ENCODE assay signal across 8 mouse cellular contexts in genomic region chr8:126536928-126537618, GRCm38 (mm10). TPM values are rescaled to one million over a fixed set of nuclear protein-coding genes. Genes with fewer than 3 reads are reported as not detected.
A peak's percentile ranks its signal among the peaks of the same experiment; 100 is the strongest.
DNase-seq lines count a peak whose midpoint lies in the region; ATAC-seq and TF ChIP-seq lines count a peak whose summit lies in the region.

No protein-coding gene starts in this region.

- H3K4me1 ChIP-seq in forebrain, embryonic 13.5 days = peaks cover 50% of the 10 kb centered on the region
- peaks cover 46% of the 10 kb centered on the region for H3K4me1 ChIP-seq in heart, postnatal 0 days (ENCODE audit: control insufficient read depth, insufficient read depth)
- peaks cover 26% of the 10 kb centered on the region for H3K4me1 ChIP-seq in liver, embryonic 13.5 days (replicated peaks)

- H3K36me3 ChIP-seq in forebrain, embryonic 13.5 days (ENCODE audit: poor library complexity, severe bottlenecking) = no peaks in the 10 kb centered on the region
- H3K36me3 ChIP-seq in heart, postnatal 0 days (replicated peaks; ENCODE audit: control insufficient read depth, insufficient read depth, low read length) = no peaks in the 10 kb centered on the region
- no peaks in the 10 kb centered on the region for H3K36me3 ChIP-seq in liver, embryonic 13.5 days

- no peaks in the 10 kb centered on the region for H3K9me3 ChIP-seq in forebrain, embryonic 13.5 days (replicated peaks)
- H3K9me3 ChIP-seq in heart, postnatal 0 days (replicated peaks; ENCODE audit: control insufficient read depth, low read length) = no peaks in the 10 kb centered on the region
- no peaks in the 10 kb centered on the region for H3K9me3 ChIP-seq in liver, embryonic 13.5 days (replicated peaks)

- peak; percentile 81 for ATAC-seq in forebrain, embryonic 13.5 days
- peak; percentile 70 for ATAC-seq in heart, postnatal 0 days (ENCODE audit: insufficient read depth, low read depth)
- ATAC-seq in liver, embryonic 13.5 days (ENCODE audit: low read depth) = no peak
- no peak for ATAC-seq in monocyte, adult 5-6 weeks (replicated peaks; ENCODE audit: insufficient number of reproducible peaks, low FRiP score, low TSS enrichment, poor library complexity, severe bottlenecking)

- H3K27me3 ChIP-seq in forebrain, embryonic 13.5 days = no peaks in the 10 kb centered on the region
- H3K27me3 ChIP-seq in heart, postnatal 0 days (ENCODE audit: control insufficient read depth, insufficient read depth, low read length) = no peaks in the 10 kb centered on the region
- H3K27me3 ChIP-seq in liver, embryonic 13.5 days = no peaks in the 10 kb centered on the region

- peak overlapping the region; percentile 48 for H3K4me2 ChIP-seq in forebrain, embryonic 13.5 days
- H3K4me2 ChIP-seq in heart, postnatal 0 days (ENCODE audit: low read depth, low read length) = peak overlapping the region; percentile 32
- no peak overlapping the region for H3K4me2 ChIP-seq in liver, embryonic 13.5 days

- H3K27ac ChIP-seq in forebrain, embryonic 13.5 days = peak overlapping the region; percentile 98
- peak overlapping the region; percentile 96 for H3K27ac ChIP-seq in heart, postnatal 0 days (ENCODE audit: low read depth)
- 0 out of 2 replicates have a peak overlapping the region, but pooled peaks have one; percentile 32 for H3K27ac ChIP-seq in liver, embryonic 13.5 days

- no peak overlapping the region for H3K4me3 ChIP-seq in forebrain, embryonic 13.5 days
- H3K4me3 ChIP-seq in heart, postnatal 0 days (ENCODE audit: low read depth, low read length) = no peak overlapping the region
- H3K4me3 ChIP-seq in liver, embryonic 13.5 days (replicated peaks) = no peak overlapping the region

- peak; percentile 91; the same call in 1 of the 2 replicates for TF ChIP-seq EP300 in heart, postnatal 0 days (IDR thresholded peaks at IDR 0.05; ENCODE audit: low read depth)

- 0 out of 2 replicates have a peak overlapping the region, but pooled peaks have one; percentile 10 for H3K9ac ChIP-seq in forebrain, embryonic 13.5 days
- H3K9ac ChIP-seq in heart, postnatal 0 days (replicated peaks; ENCODE audit: low read depth, low read length) = no peak overlapping the region
- no peak overlapping the region for H3K9ac ChIP-seq in liver, embryonic 13.5 days

- TF ChIP-seq CTCF in heart, postnatal 0 days (IDR thresholded peaks at IDR 0.05; ENCODE audit: low read depth) = no peak

- under 1% methylated on average over 6 of the region's 6 CpGs for WGBS in forebrain, embryonic 13.5 days
- WGBS in heart, postnatal 0 days = 2% methylated on average over 6 of the region's 6 CpGs
- WGBS in liver, embryonic 13.5 days (ENCODE audit: insufficient replicate concordance) = 34% methylated on average over 6 of the region's 6 CpGs

- DNase-seq in ovary, adult 18-20 months (ENCODE audit: low spot score) = peak; percentile 65
- no peak for DNase-seq in ovary, postnatal 10 days (ENCODE audit: low spot score)
- peak; percentile 92 for DNase-seq in heart, postnatal 0 days (ENCODE audit: low spot score)
- DNase-seq in kidney, postnatal 36 days = peak; percentile 71 to 76
- no peak for DNase-seq in liver, embryonic 13.5 days
- DNase-seq in retina, adult 2 months (ENCODE audit: low read depth, low spot score) = peak; percentile 45

RNA-seq across cellular contexts. Expression of gene Irf2bp2, which starts 56.7 kb away (rescaled TPM):
- polyA plus RNA-seq in forebrain, embryonic 13.5 days (2015; fragmentation: Nextera tagmentation; extraction: Ambion mirVana) = 8.1 and 8.3 TPM in 2 replicates
- total RNA-seq in heart, postnatal 0 days (2014; rRNA removed; ENCODE audit: low replicate concordance) = 132 and 175 TPM in 2 replicates
- 9.6 and 9.8 TPM in 2 replicates for polyA plus RNA-seq in heart, postnatal 0 days (2015; fragmentation: Nextera tagmentation; extraction: Ambion mirVana)
- polyA plus RNA-seq in liver, embryonic 13.5 days (2015; fragmentation: Nextera tagmentation; extraction: Ambion mirVana) = 3.8 and 4.0 TPM in 2 replicates
- 41.2 to 53.3 TPM (median 48.5 TPM) in 3 replicates for total RNA-seq in monocyte, adult 5-6 weeks (2017)

Comparison
In these comparisons a context has a peak if more than half of its experiments do, and no peak if none do; other contexts are left out.
1. DNase-seq: peak in ovary, adult 18-20 months (single experiment), heart, postnatal 0 days (single experiment), kidney, postnatal 36 days (2 of 2) and retina, adult 2 months (single experiment); none in ovary, postnatal 10 days (single experiment) and liver, embryonic 13.5 days (single experiment).
2. ATAC-seq: peak in forebrain, embryonic 13.5 days (single experiment) and heart, postnatal 0 days (single experiment); none in liver, embryonic 13.5 days (single experiment) and monocyte, adult 5-6 weeks (single experiment).
3. H3K27ac ChIP-seq: peak in every context shown above with its lines; median percentile 98 in forebrain, embryonic 13.5 days; 96 in heart, postnatal 0 days; 32 in liver, embryonic 13.5 days.